Mouse (Mus musculus) lung, postnatal 0 days (tissue): ENCODE results near the gene Zfp518b. TPM values are rescaled to one million over a fixed set of nuclear protein-coding genes. Genes with fewer than 3 reads are reported as not detected.

ENCODE experiments used
- ATAC-seq: fragments of 200-750 bp; cut with Nextera tagmentation; 2 replicates; pipeline ENCODE4 v1.8.0; 2017; ENCODE audit warnings: moderate library complexity
- DNase-seq: peaks from one replicate; pipeline ENCODE4 v3.0.0-alpha.2; 2016; ENCODE audit warnings: low spot score
- H3K27ac ChIP-seq: fragments of 300-500 bp; sonication (generic); 2 replicates; pipeline ENCODE4 v1.5.1; 2014; ENCODE audit warnings: antibody characterized with exemption, mild to moderate bottlenecking, low read length, mixed read lengths
- H3K27me3 ChIP-seq: fragments of 300-500 bp; sonication (generic); replicated peaks from 2 replicates; pipeline ENCODE4 v1.6.1; 2014; ENCODE audit warnings: low read length, mixed read lengths; ENCODE audit not compliant: insufficient read depth
- H3K36me3 ChIP-seq: fragments of 300-500 bp; sonication (generic); 2 replicates; pipeline ENCODE4 v1.6.1; 2014; ENCODE audit warnings: low read length, mixed read lengths; ENCODE audit not compliant: insufficient read depth
- H3K4me1 ChIP-seq: fragments of 300-500 bp; sonication (generic); 2 replicates; pipeline ENCODE4 v1.6.1; 2014; ENCODE audit warnings: antibody characterized with exemption, low read depth, low read length, mixed read lengths; ENCODE audit not compliant: insufficient read depth
- H3K4me2 ChIP-seq: fragments of 300-500 bp; sonication (generic); replicated peaks from 2 replicates; pipeline ENCODE4 v1.6.1; 2014; ENCODE audit warnings: low read depth, mild to moderate bottlenecking, low read length, moderate library complexity, mixed read lengths
- H3K4me3 ChIP-seq: fragments of 300-500 bp; sonication (generic); 2 replicates; pipeline ENCODE4 v1.5.1; 2014; ENCODE audit warnings: low read depth, low read length
- H3K9ac ChIP-seq: fragments of 300-500 bp; sonication (generic); replicated peaks from 2 replicates; pipeline ENCODE4 v1.6.1; 2014; ENCODE audit warnings: low read depth, mild to moderate bottlenecking
- H3K9me3 ChIP-seq: fragments of 300-500 bp; sonication (generic); 2 replicates; pipeline ENCODE4 v1.6.1; 2016; ENCODE audit warnings: low read length, mixed read lengths
- CTCF ChIP-seq: IDR thresholded peaks from 2 replicates; pipeline ENCODE4 v1.5.1; 2016; ENCODE audit warnings: antibody characterized with exemption, mild to moderate bottlenecking
- EP300 ChIP-seq: IDR thresholded peaks from 2 replicates; pipeline ENCODE4 v1.6.1; 2016; ENCODE audit warnings: antibody characterized with exemption, mild to moderate bottlenecking, control low read depth
- WGBS: fragments of 180-500 bp; shearing (Covaris S2); extraction: QIAGEN DNeasy Blood & Tissue Kit; methylation state at CpG from one replicate; pipeline ENCODE4 v1.1.7; 2014; 5-methylcytosine and 5-hydroxymethylcytosine counted together
- polyA plus RNA-seq: library from polyadenylated mRNA; unstranded; fragments of >200 nt; fragmentation: Nextera tagmentation; extraction: Ambion mirVana; gene quantifications from 2 replicates; pipeline ENCODE4 v1.2.1, GENCODE M21; 2015

The Zfp518b gene
- 2.9 and 4.9 TPM in 2 replicates for polyA plus RNA-seq

DNA sequence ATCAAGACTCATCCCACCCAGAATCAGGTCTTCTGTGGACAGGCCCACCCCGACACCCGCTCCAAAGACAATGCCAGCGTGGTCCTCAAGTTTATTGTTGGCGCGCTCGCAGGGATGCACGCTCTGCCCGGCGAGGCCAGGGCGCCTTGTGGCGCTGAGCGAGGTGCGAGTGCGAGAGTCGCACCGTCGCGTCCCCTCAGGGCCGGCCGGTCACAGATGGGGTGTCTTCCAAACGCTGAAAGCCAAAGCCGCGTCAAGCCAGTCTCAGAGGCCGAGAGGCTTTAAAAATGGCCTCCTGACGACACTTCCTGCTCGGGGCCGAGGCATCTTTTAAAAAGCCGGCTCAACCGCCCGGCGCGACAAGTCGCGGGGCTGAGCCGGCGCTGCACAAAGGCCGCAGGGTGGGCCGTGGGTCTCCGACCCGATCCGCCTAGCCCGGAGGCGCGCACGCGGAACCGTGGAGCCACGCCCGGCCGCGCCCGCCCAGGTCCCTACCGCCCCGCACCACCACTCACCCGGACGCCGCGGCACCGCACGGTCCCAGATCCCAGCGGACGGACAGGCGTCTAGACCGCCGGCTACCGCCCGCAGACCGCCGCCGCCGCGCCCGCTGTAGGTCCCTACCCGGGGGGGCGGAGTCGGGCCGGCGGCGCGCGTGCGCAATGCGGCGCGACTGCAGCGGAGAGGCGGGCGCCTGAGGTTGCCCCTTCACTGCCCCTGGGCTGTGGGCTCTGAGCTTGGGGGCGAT lies at the start of gene Zfp518b:
TSS of gene Zfp518b (minus strand) at position 663 of the 748 bp plus-strand sequence.
- ATAC-seq (peak; percentile 95), DNase-seq (peak; percentile 81)
- H3K4me2 ChIP-seq: peak within 1 kb of the TSS; percentile 78
- 0 out of 2 replicates have a peak, but pooled peaks cover 5% of the 10 kb centered on the region for H3K36me3 ChIP-seq
- H3K9me3 ChIP-seq: no peaks in the 10 kb centered on the region
- H3K9ac ChIP-seq: peak within 1 kb of the TSS; percentile 48
- 0% methylated on average over 68 of the region's 89 CpGs for WGBS
- H3K4me1 ChIP-seq: no peaks in the 10 kb centered on the region; the same call in 1 of the 2 replicates
- H3K4me3 ChIP-seq: peak within 1 kb of the TSS; percentile 69
- H3K27ac ChIP-seq: peak within 1 kb of the TSS; percentile 43; the same call in 1 of the 2 replicates
- TF ChIP-seq EP300 (no peak), CTCF (no peak)
- no peaks in the 10 kb centered on the region for H3K27me3 ChIP-seq

DNA sequence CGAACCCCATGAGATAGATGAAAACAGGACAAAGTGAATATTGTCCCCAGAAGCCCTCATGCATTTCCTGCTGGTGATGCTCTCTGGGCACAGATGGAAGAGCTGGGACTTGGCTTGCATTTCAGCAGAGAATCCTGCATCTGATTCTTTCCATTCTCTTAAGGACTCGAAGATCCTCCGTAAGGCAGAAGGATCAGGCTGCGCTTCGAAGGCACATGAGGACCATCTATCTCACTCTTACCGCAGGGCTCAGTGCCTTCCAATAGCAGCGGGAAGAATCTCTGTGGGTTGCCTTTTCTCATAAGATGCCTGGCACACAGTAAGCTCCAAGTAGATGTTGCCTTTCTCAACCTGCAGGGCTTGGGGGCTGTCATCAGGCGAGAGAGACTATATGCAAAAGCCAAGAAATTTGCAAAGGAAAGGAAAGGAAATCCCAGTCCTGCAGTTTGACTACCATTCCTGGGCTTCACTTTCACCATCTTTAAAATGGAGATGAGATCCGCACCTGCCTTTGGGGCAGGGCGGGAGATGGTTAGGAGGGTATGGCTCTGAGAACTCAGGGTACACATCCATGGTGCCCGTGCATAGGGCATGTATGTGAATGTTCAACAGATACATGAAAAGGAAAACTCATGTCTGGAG lies 24.4 kb upstream of the Zfp518b start:
- no peak overlapping the region for H3K9ac ChIP-seq
- no peaks in the 10 kb centered on the region for H3K36me3 ChIP-seq
- no peaks in the 10 kb centered on the region for H3K4me1 ChIP-seq
- 62% methylated on average over 11 of the region's 11 CpGs for WGBS
- H3K4me2 ChIP-seq: no peak overlapping the region
- DNase-seq: no peak
- no peak overlapping the region for H3K27ac ChIP-seq
- ATAC-seq: no peak
- H3K27me3 ChIP-seq: no peaks in the 10 kb centered on the region
- TF ChIP-seq CTCF (no peak), EP300 (no peak)
- no peak overlapping the region for H3K4me3 ChIP-seq
- H3K9me3 ChIP-seq: no peaks in the 10 kb centered on the region

DNA sequence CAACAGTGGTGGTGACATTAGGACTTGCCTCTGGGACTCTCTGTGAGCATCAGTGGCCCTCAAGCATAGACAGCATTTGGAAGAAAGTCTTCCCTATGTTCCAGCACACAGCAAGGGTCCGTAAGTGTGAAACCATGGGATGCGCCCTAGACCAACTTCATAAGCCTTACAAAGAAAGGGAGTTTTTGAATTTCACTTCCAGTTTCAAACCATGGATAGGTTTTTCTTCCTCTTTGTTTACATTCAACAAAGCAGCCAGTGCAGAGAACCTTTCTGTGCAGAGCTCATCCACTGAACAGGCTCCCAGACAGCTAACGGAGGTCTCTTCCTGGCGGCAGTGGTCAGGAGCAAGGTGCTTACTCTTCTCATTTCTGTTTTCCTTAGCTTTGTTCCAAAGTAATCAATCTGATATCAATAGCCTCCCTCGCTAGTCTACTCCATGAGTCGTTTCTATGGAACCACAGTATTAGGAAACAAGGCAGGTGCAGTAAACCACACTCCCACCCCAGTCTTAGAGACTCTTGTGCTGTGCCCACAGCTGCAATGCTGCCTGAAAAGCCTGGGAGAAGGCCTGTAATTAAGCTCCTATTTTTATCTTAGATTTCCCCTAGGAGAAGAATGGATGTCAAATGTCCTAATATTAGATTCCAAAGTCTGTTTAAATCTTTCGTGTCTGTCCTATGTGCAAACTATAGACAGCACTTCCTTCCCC lies 22.9 kb upstream of the Zfp518b start:
- Histone ChIP-seq H3K27ac (no peak overlapping the region), H3K4me2 (no peak overlapping the region), H3K9me3 (no peaks in the 10 kb centered on the region), H3K4me3 (no peak overlapping the region), H3K4me1 (no peaks in the 10 kb centered on the region), H3K9ac (no peak overlapping the region), H3K27me3 (no peaks in the 10 kb centered on the region), H3K36me3 (no peaks in the 10 kb centered on the region)
- TF ChIP-seq EP300 (no peak), CTCF (no peak)
- 71% methylated on average over 7 of the region's 7 CpGs for WGBS
- DNase-seq (no peak), ATAC-seq (no peak)

DNA sequence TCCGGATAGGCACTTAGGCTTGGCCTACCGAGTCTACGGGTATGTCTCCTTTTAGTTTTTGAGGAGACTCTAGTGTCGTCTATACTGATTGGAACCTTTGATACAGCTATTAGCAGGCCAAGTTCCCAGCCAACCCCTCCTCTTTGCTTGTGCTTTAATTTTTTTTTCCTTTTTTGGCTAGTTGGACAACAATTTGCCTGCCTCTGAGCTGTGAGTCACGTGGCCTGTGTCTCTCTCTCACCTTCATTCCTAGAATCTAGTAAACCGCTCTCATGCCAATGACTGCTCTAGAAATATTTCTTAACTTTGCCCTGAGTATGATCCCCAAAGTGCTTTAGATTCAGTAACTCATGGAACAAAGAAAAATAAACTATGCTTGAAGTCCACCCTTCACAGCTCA lies 18.3 kb upstream of the Zfp518b start:
- TF ChIP-seq EP300 (no peak), CTCF (no peak)
- no peak overlapping the region for H3K4me3 ChIP-seq
- no peak overlapping the region for H3K27ac ChIP-seq
- DNase-seq (no peak), ATAC-seq (no peak)
- no peaks in the 10 kb centered on the region for H3K36me3 ChIP-seq
- H3K9me3 ChIP-seq: no peaks in the 10 kb centered on the region
- 89% methylated on average over 6 of the region's 6 CpGs for WGBS
- no peaks in the 10 kb centered on the region for H3K4me1 ChIP-seq
- H3K27me3 ChIP-seq: no peaks in the 10 kb centered on the region
- no peak overlapping the region for H3K4me2 ChIP-seq
- H3K9ac ChIP-seq: no peak overlapping the region

DNA sequence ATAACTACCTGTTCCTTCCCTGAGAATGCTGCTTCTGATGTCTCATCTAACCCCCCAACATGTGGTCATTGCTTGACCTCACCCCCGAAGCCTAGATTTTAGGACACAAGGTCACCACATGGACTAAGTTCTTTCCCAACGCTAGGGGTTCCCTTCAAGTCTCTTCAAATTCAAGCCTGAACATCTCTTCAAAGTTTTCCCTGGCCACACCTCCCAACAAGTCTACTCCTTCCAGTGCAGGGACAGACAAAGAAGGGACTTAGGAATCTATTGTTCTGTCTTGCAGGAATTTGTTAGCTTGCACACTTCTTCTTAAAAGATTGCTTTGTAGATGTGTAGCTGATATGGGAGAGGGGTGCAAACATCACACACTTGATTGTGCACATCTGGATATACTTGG lies 17.5 kb upstream of the Zfp518b start:
- no peak for ATAC-seq
- 60% methylated on average over 2 of the region's 2 CpGs for WGBS
- H3K36me3 ChIP-seq: no peaks in the 10 kb centered on the region
- no peak overlapping the region for H3K4me3 ChIP-seq
- no peak for DNase-seq
- no peak for TF ChIP-seq CTCF
- TF ChIP-seq EP300: no peak
- H3K9me3 ChIP-seq: no peaks in the 10 kb centered on the region
- no peaks in the 10 kb centered on the region for H3K27me3 ChIP-seq
- no peak overlapping the region for H3K9ac ChIP-seq
- H3K4me1 ChIP-seq: no peaks in the 10 kb centered on the region
- no peak overlapping the region for H3K27ac ChIP-seq
- no peak overlapping the region for H3K4me2 ChIP-seq

DNA sequence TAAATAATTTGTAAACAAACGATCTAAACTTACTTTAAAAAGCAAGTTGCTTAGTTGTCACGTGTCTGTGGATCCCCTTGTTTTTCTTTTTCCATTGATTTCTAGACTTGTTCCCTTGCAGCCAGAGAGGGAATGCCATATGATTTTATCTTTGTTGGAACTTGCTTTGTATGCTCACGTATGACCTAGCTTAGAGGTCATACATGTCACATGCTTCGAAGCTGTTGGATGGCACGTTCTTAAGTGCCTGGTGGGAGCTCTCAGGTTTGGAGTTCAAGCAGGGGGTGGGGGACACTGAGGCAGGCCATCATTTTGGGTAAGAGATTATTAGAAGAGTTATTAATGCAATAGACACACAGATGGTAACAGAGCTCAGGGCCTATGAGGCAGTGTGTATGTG lies 13.8 kb upstream of the Zfp518b start:
- ATAC-seq (no peak), DNase-seq (no peak)
- 75% methylated on average over 5 of the region's 5 CpGs for WGBS
- H3K27me3 ChIP-seq: no peaks in the 10 kb centered on the region
- TF ChIP-seq CTCF: no peak
- TF ChIP-seq EP300: no peak
- H3K4me2 ChIP-seq: no peak overlapping the region
- H3K9ac ChIP-seq: no peak overlapping the region
- H3K27ac ChIP-seq: no peak overlapping the region
- H3K36me3 ChIP-seq: no peaks in the 10 kb centered on the region
- no peak overlapping the region for H3K4me3 ChIP-seq
- H3K9me3 ChIP-seq: no peaks in the 10 kb centered on the region
- H3K4me1 ChIP-seq: no peaks in the 10 kb centered on the region
